Mouse (Mus musculus): ENCODE measurements around the gene Tmem115. TPM values are rescaled to one million over a fixed set of nuclear protein-coding genes. Genes with fewer than 3 reads are reported as not detected.
"Not testable (repeated sequence)": the region's sequence is repeated elsewhere in the genome, so short reads cannot be mapped to it uniquely, and the experiment has no call there.

The Tmem115 gene
- total RNA-seq, 4 experiments from 2014 or later = 33.1 to 40.3 (median 36.2) TPM

- DNase-seq (ENCODE audit: low spot score in 2 of 2) = no peak
These were observed 36.3 kb downstream of the Tmem115 start for GRCm38 (mm10) chr9:107570016-107570415.

GRCm38 (mm10) chr9:107570845-107571244 is 37.1 kb downstream of the Tmem115 start:
- no peak for DNase-seq (ENCODE audit: low spot score in 2 of 2)

- no peak for DNase-seq (ENCODE audit: low spot score in 2 of 2)
These were observed 38.0 kb downstream of the Tmem115 start for GRCm38 (mm10) chr9:107571534-107572326.

GRCm38 (mm10) chr9:107572327-107572662 is 38.5 kb downstream of the Tmem115 start:
- no peak for DNase-seq (ENCODE audit: low spot score in 2 of 2)

GRCm38 (mm10) chr9:107573774-107574173 is 40.0 kb downstream of the Tmem115 start:
- not testable (repeated sequence) for DNase-seq (ENCODE audit: low spot score in 2 of 2)

GRCm38 (mm10) chr9:107575579-107576356 is 42.0 kb downstream of the Tmem115 start:
- DNase-seq (ENCODE audit: low spot score in 2 of 2) = no peak

- DNase-seq (ENCODE audit: low spot score in 2 of 2) = no peak
These were observed 42.8 kb downstream of the Tmem115 start, which contains the start of gene Hyal1 for GRCm38 (mm10) chr9:107576357-107577107. Gene Hyal1 (plus strand): TSS chr9:107576927.

GRCm38 (mm10) chr9:107577871-107578270 is 44.1 kb downstream of the Tmem115 start:
- no peak for DNase-seq (ENCODE audit: low spot score in 2 of 2)

GRCm38 (mm10) chr9:107578587-107578986 is 44.8 kb downstream of the Tmem115 start, which contains the start of gene Naa80:
Gene Naa80 (plus strand): TSS chr9:107578887.
- DNase-seq (ENCODE audit: low spot score in 2 of 2) = no peak

GRCm38 (mm10) chr9:107579023-107579900 is 45.5 kb downstream of the Tmem115 start:
- no peak for DNase-seq (ENCODE audit: low spot score in 2 of 2)

- DNase-seq (ENCODE audit: low spot score in 2 of 2) = peak; percentile 87 to 91
These were observed 47.0 kb downstream of the Tmem115 start, which contains the start of gene Hyal3 for GRCm38 (mm10) chr9:107580501-107581317. Gene Hyal3 (plus strand): TSS chr9:107580818.

- no peak for DNase-seq (ENCODE audit: low spot score in 2 of 2)
These were observed 47.8 kb downstream of the Tmem115 start for GRCm38 (mm10) chr9:107581584-107581983.

GRCm38 (mm10) chr9:107582509-107583062 is 48.8 kb downstream of the Tmem115 start:
- no peak for DNase-seq (ENCODE audit: low spot score in 2 of 2)

- no peak for DNase-seq (ENCODE audit: low spot score in 2 of 2)
These were observed 49.4 kb downstream of the Tmem115 start for GRCm38 (mm10) chr9:107583174-107583573.

- no peak for DNase-seq (ENCODE audit: low spot score in 2 of 2)
These were observed 52.8 kb downstream of the Tmem115 start for GRCm38 (mm10) chr9:107586504-107586903.

GRCm38 (mm10) chr9:107586974-107587832 is 53.5 kb downstream of the Tmem115 start, which contains the start of gene Ifrd2:
Gene Ifrd2 (plus strand): TSS chr9:107587642.
- peak; percentile 98 to 99 for DNase-seq (ENCODE audit: low spot score in 2 of 2)

- no peak for DNase-seq (ENCODE audit: low spot score in 2 of 2)
These were observed 54.3 kb downstream of the Tmem115 start for GRCm38 (mm10) chr9:107587833-107588639.

Measured in layer of hippocampus, adult 8-10 months (tissue).